Mouse (Mus musculus) lung, embryonic 16.5 days (tissue): Measurements from ENCODE around the gene Cisd1. TPM values are rescaled to one million over a fixed set of nuclear protein-coding genes. Genes with fewer than 3 reads are reported as not detected.
"Not testable (repeated sequence)": the region's sequence is repeated elsewhere in the genome, so short reads cannot be mapped to it uniquely, and the experiment has no call there.

Experiments used
- ATAC-seq: fragments of 200-750 bp; cut with Nextera tagmentation; 2 replicates; pipeline ENCODE4 v1.8.0; 2017; ENCODE audit warnings: low read depth, mild to moderate bottlenecking, moderate library complexity
- H3K27ac ChIP-seq: fragments of 300-500 bp; sonication (generic); 2 replicates; pipeline ENCODE4 v1.5.1; 2014; ENCODE audit warnings: mild to moderate bottlenecking, control low read depth, low read length
- H3K27me3 ChIP-seq: fragments of 300-500 bp; sonication (generic); 2 replicates; pipeline ENCODE4 v1.6.1; 2014; ENCODE audit warnings: low read depth, low read length, mixed read lengths; ENCODE audit not compliant: control insufficient read depth, insufficient read depth
- H3K36me3 ChIP-seq: fragments of 300-500 bp; sonication (generic); 2 replicates; pipeline ENCODE4 v1.6.1; 2014; ENCODE audit warnings: low read length; ENCODE audit not compliant: control insufficient read depth, insufficient read depth
- H3K4me1 ChIP-seq: fragments of 300-500 bp; sonication (generic); replicated peaks from 2 replicates; pipeline ENCODE4 v1.6.1; 2014; ENCODE audit warnings: low read length, mixed read lengths; ENCODE audit not compliant: control insufficient read depth, insufficient read depth
- H3K4me2 ChIP-seq: fragments of 300-500 bp; sonication (generic); 2 replicates; pipeline ENCODE4 v1.6.1; 2014; ENCODE audit warnings: low read depth, low read length, control low read depth
- H3K4me3 ChIP-seq: fragments of 300-500 bp; sonication (generic); 2 replicates; pipeline ENCODE4 v1.5.1; 2014; ENCODE audit warnings: mild to moderate bottlenecking, low read length, control low read depth
- H3K9ac ChIP-seq: fragments of 300-500 bp; sonication (generic); 2 replicates; pipeline ENCODE4 v1.6.1; 2014; ENCODE audit warnings: low read length, control low read depth
- H3K9me3 ChIP-seq: fragments of 300-500 bp; sonication (generic); 2 replicates; pipeline ENCODE4 v1.6.1; 2016; ENCODE audit warnings: low read length; ENCODE audit not compliant: control insufficient read depth
- WGBS: fragments of 180-500 bp; shearing (Covaris S2); extraction: QIAGEN DNeasy Blood & Tissue Kit; methylation state at CpG from one replicate; pipeline ENCODE4 v1.1.7; 2014; 5-methylcytosine and 5-hydroxymethylcytosine counted together
- polyA plus RNA-seq: library from polyadenylated mRNA; unstranded; fragments of >200 nt; fragmentation: Nextera tagmentation; extraction: Ambion mirVana; gene quantifications from 2 replicates; pipeline ENCODE4 v1.2.1, GENCODE M21; 2015

Cisd1 gene
- polyA plus RNA-seq, result 82.1 and 88.9 TPM in 2 replicates

- under 1% methylated on average over 59 of the region's 60 CpGs for WGBS
- peak within 1 kb of the TSS; percentile 66 for H3K9ac ChIP-seq
- H3K4me1 ChIP-seq, result peaks cover 25% of the 10 kb centered on the region
Measured at GRCm38 (mm10) chr10:71344579-71345143, at the start of gene Cisd1. TSS of gene Cisd1 (minus strand) at chr10:71344954.

GRCm38 (mm10) chr10:71389311-71389710 is 44.6 kb upstream of the Cisd1 start:
- H3K36me3 ChIP-seq, result no peaks in the 10 kb centered on the region
- H3K4me1 ChIP-seq, result no peaks in the 10 kb centered on the region
- no peaks in the 10 kb centered on the region for H3K27me3 ChIP-seq
- no peak for ATAC-seq
- H3K4me3 ChIP-seq, result no peak overlapping the region
- H3K9ac ChIP-seq, result no peak overlapping the region
- H3K9me3 ChIP-seq, result 0 out of 2 replicates have a peak, but pooled peaks cover 2% of the 10 kb centered on the region
- no peak overlapping the region for H3K4me2 ChIP-seq
- 85% methylated on average over 5 of the region's 5 CpGs for WGBS
- no peak overlapping the region for H3K27ac ChIP-seq

More at GRCm38 (mm10) chr10:71344579-71345143, at the start of gene Cisd1:
- Histone ChIP-seq H3K4me3 (peak within 1 kb of the TSS; percentile 68), H3K36me3 (no peaks in the 10 kb centered on the region), H3K9me3 (no peaks in the 10 kb centered on the region), H3K27ac (peak within 1 kb of the TSS; percentile 32; the same call in 1 of the 2 replicates), H3K4me2 (peak within 1 kb of the TSS; percentile 56), H3K27me3 (no peaks in the 10 kb centered on the region)
- ATAC-seq, result peak; percentile 75

- Histone ChIP-seq H3K4me3 (no peak overlapping the region), H3K4me1 (no peaks in the 10 kb centered on the region), H3K4me2 (no peak overlapping the region), H3K27me3 (no peaks in the 10 kb centered on the region), H3K27ac (no peak overlapping the region), H3K9ac (no peak overlapping the region), H3K36me3 (peaks cover 4% of the 10 kb centered on the region; the same call in 1 of the 2 replicates), H3K9me3 (no peaks in the 10 kb centered on the region)
- ATAC-seq, result no peak
- 56% methylated on average over 19 of the region's 19 CpGs for WGBS
Measured at GRCm38 (mm10) chr10:71384159-71385044, 39.6 kb upstream of the Cisd1 start.

- H3K27ac ChIP-seq, H3K4me3 ChIP-seq, H3K4me1 ChIP-seq, H3K36me3 ChIP-seq, ATAC-seq, H3K9ac ChIP-seq, H3K27me3 ChIP-seq, H3K9me3 ChIP-seq, H3K4me2 ChIP-seq: not testable (repeated sequence)
- 58% methylated on average over 6 of the region's 6 CpGs for WGBS
Measured at GRCm38 (mm10) chr10:71383552-71383924, 38.8 kb upstream of the Cisd1 start.

- H3K4me1 ChIP-seq, result no peaks in the 10 kb centered on the region
- no peak overlapping the region for H3K27ac ChIP-seq
- H3K4me3 ChIP-seq, result no peak overlapping the region
- H3K4me2 ChIP-seq, result no peak overlapping the region
- no peak overlapping the region for H3K9ac ChIP-seq
- peaks cover 8% of the 10 kb centered on the region; the same call in 1 of the 2 replicates for H3K36me3 ChIP-seq
- H3K9me3 ChIP-seq, result no peaks in the 10 kb centered on the region
- no peak for ATAC-seq
- 53% methylated on average over 8 of the region's 8 CpGs for WGBS
- H3K27me3 ChIP-seq, result no peaks in the 10 kb centered on the region
Measured at GRCm38 (mm10) chr10:71382858-71383551, 38.3 kb upstream of the Cisd1 start.

DNA sequence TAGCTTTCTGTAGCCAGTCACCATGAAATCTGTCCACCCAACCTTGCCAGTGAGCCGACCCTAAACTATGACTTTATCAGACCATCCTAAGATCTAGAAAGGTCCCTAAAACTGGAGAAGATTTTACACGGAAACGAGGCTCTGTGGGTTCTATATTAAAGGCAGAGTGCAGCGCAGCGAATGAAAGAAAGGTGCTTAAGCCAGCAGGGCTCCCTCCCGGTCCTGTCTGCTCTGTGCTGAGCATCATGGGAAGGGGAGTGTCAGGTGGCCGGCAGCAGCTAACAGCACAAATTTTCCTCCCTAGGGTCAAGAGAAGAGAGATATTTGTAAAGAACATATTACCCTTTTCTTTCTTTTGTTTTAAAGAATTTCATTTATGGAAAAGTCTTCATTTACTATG is 37.4 kb upstream of the Cisd1 start:
- Histone ChIP-seq H3K4me3 (no peak overlapping the region), H3K4me2 (no peak overlapping the region), H3K9me3 (no peaks in the 10 kb centered on the region)

DNA sequence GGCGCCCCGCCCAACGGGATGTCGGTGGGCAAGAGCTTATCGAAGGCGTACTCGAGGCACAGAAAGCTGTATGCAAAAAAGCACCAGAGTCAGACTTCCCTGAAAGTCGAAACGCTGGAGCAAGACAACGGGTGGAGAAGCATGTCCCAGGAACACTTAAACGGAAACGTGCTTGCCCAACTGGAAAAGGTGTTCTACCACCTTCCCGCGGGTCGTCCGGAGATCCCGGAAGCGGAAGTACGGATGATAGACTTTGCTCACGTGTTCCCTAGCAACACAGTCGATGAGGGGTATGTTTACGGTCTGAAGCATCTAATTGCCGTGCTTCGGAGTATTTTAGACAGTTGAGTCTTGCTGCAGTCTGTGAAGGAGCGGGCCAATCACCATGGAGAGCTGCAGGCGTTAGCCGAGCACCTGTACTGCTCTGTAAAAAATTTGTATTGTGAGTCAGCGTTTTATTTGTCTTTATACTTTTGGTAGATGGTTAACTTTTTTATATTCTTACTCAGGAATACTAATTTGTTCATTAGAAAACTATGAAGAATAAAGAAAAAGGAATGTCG is 36.8 kb upstream of the Cisd1 start:
- ATAC-seq, result no peak
- H3K4me3 ChIP-seq, result no peak overlapping the region
- H3K9me3 ChIP-seq, result no peaks in the 10 kb centered on the region
- H3K27me3 ChIP-seq, result no peaks in the 10 kb centered on the region
- H3K27ac ChIP-seq, result no peak overlapping the region
- no peaks in the 10 kb centered on the region for H3K4me1 ChIP-seq
- no peak overlapping the region for H3K9ac ChIP-seq
- 81% methylated on average over 29 of the region's 29 CpGs for WGBS
- peaks cover 15% of the 10 kb centered on the region for H3K36me3 ChIP-seq
- no peak overlapping the region for H3K4me2 ChIP-seq

More for the DNA sequence above, 37.4 kb upstream of the Cisd1 start:
- H3K4me1 ChIP-seq, result no peaks in the 10 kb centered on the region
- ATAC-seq, result no peak
- no peaks in the 10 kb centered on the region for H3K27me3 ChIP-seq
- no peak overlapping the region for H3K9ac ChIP-seq
- peaks cover 9% of the 10 kb centered on the region for H3K36me3 ChIP-seq
- 73% methylated on average over 7 of the region's 7 CpGs for WGBS
- H3K27ac ChIP-seq, result no peak overlapping the region

DNA sequence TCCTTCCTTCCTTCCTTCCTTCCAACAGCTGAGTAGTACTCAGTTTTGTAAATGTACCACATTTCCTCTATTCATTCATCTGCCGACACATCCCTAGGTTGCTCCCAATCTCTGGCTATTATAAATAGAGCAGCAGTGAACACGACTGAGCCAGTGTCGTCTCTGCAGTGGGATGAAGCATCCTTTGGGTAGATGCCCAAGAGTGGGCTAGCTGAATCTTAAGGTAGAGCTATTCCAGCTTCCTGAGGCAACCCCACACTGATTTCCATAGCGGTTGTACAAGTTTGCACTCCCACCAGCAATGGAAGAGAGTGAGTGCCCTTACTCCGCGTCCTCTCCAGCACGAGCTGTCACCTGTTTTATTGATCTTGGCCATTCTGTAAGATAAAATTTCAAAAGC is 35.7 kb upstream of the Cisd1 start:
- Histone ChIP-seq H3K9me3 (no peaks in the 10 kb centered on the region), H3K36me3 (peaks cover 15% of the 10 kb centered on the region), H3K4me1 (no peaks in the 10 kb centered on the region), H3K4me2 (no peak overlapping the region), H3K9ac (no peak overlapping the region), H3K27me3 (no peaks in the 10 kb centered on the region), H3K4me3 (no peak overlapping the region), H3K27ac (no peak overlapping the region)
- 84% methylated on average over 7 of the region's 7 CpGs for WGBS
- no peak for ATAC-seq

GRCm38 (mm10) chr10:71376014-71376413 is 31.3 kb upstream of the Cisd1 start:
- no peak overlapping the region for H3K27ac ChIP-seq
- no peak for ATAC-seq
- no peak overlapping the region for H3K9ac ChIP-seq
- WGBS, result 76% methylated on average over 6 of the region's 6 CpGs
- no peak overlapping the region for H3K4me2 ChIP-seq
- H3K27me3 ChIP-seq, result no peaks in the 10 kb centered on the region
- no peaks in the 10 kb centered on the region for H3K4me1 ChIP-seq
- no peak overlapping the region for H3K4me3 ChIP-seq
- H3K36me3 ChIP-seq, result peaks cover 19% of the 10 kb centered on the region
- H3K9me3 ChIP-seq, result no peaks in the 10 kb centered on the region
